Mouse (Mus musculus) intestine, embryonic 16.5 days (tissue): Measurements from ENCODE around the gene Cish. TPM values are rescaled to one million over a fixed set of nuclear protein-coding genes. Genes with fewer than 3 reads are reported as not detected.

Experiments
- ATAC-seq: fragments of 200-750 bp; cut with Nextera tagmentation; 2 replicates; pipeline ENCODE4 v1.8.0; 2017; ENCODE audit warnings: moderate TSS enrichment, moderate library complexity
- H3K27ac ChIP-seq: fragments of 300-500 bp; sonication (generic); 2 replicates; pipeline ENCODE4 v1.5.1; 2014; ENCODE audit warnings: mild to moderate bottlenecking, low read length
- H3K27me3 ChIP-seq: fragments of 300-500 bp; sonication (generic); replicated peaks from 2 replicates; pipeline ENCODE4 v1.6.1; 2014; ENCODE audit warnings: low read length, control low read depth, mixed read lengths; ENCODE audit not compliant: control insufficient read depth, insufficient read depth
- H3K36me3 ChIP-seq: fragments of 300-500 bp; sonication (generic); 2 replicates; pipeline ENCODE4 v1.6.1; 2014; ENCODE audit warnings: low read length, control low read depth; ENCODE audit not compliant: control insufficient read depth, insufficient read depth
- H3K4me1 ChIP-seq: fragments of 300-500 bp; sonication (generic); 2 replicates; pipeline ENCODE4 v1.6.1; 2014; ENCODE audit warnings: low read length, control low read depth, mixed read lengths; ENCODE audit not compliant: control insufficient read depth, insufficient read depth
- H3K4me2 ChIP-seq: fragments of 300-500 bp; sonication (generic); 2 replicates; pipeline ENCODE4 v1.6.1; 2014; ENCODE audit warnings: low read depth, low read length, control low read depth
- H3K4me3 ChIP-seq: fragments of 300-500 bp; sonication (generic); 2 replicates; pipeline ENCODE4 v1.5.1; 2014; ENCODE audit warnings: mild to moderate bottlenecking, low read length
- H3K9ac ChIP-seq: fragments of 300-500 bp; sonication (generic); 2 replicates; pipeline ENCODE4 v1.6.1; 2014; ENCODE audit warnings: low read depth, low read length
- H3K9me3 ChIP-seq: fragments of 300-500 bp; sonication (generic); 2 replicates; pipeline ENCODE4 v1.6.1; 2016; ENCODE audit warnings: low read length, control low read depth; ENCODE audit not compliant: control insufficient read depth
- WGBS: fragments of 180-500 bp; shearing (Covaris S2); extraction: QIAGEN DNeasy Blood & Tissue Kit; methylation state at CpG from one replicate; pipeline ENCODE4 v1.1.7; 2014; 5-methylcytosine and 5-hydroxymethylcytosine counted together
- polyA plus RNA-seq: library from polyadenylated mRNA; unstranded; fragments of >200 nt; fragmentation: Nextera tagmentation; extraction: Ambion mirVana; gene quantifications from 2 replicates; pipeline ENCODE4 v1.2.1, GENCODE M21; 2015

Cish gene
- polyA plus RNA-seq, 1 experiment from 2014 or later = 19.9 TPM

DNA sequence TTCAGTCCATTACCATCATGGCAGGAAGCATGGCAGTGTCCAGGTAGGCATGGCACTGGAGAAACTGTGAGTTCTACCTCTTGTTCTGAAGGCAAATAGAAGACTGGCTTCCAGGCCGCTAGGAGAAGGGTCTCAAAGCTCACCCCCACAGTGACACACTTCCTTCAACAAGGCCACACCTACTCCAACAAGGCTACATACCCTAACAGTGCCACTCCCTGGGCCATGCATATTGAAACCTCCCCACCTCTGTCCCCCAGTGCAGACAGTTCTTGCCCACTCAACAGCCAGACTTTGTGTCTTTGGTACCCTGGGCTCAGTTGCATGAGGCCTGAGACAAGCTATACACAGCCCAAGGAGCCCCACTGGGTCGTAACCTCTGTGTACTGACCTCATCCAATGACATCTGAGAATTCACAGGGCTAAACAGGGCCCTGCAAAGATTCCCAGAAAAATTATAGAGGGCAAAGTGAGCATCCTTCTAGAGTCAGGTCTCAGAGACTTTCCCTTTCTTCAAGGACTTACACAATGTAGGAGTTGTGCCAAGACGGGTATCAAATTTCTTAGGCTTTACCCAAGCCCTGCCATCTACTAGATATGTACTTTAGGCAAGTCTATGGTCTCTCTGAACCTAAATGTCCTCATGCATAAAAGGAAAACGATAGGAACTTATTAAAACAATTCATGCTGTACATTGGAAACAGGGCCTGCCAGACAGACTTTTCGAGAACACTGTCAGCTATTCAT is 14.4 kb upstream of the Cish start:
- WGBS = 89% methylated on average over 5 of the region's 5 CpGs

DNA sequence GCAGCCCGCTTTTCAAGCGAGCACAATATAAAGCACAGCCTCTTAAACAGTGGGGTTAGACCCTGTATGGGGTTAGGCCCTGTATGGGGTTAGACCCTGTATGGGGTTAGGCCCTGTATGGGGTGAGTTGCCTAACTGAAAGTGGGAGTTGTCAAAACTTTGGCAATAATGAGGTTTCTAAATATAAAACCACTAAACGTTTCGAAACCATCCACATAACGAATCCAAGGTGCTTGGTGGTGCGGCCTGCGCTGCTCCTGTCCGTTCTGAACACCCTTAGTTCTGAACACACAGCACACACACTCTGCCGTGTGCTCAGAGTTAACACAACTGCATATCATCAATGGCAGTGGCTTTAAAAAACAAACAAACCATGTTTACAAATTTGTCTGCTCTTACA is 12.9 kb upstream of the Cish start:
- no peaks in the 10 kb centered on the region for H3K36me3 ChIP-seq
- peaks cover 25% of the 10 kb centered on the region for H3K4me1 ChIP-seq
- ATAC-seq = no peak
- no peak overlapping the region for H3K9ac ChIP-seq
- H3K9me3 ChIP-seq = no peaks in the 10 kb centered on the region
- no peak overlapping the region for H3K27ac ChIP-seq
- H3K4me3 ChIP-seq = no peak overlapping the region
- H3K27me3 ChIP-seq = no peaks in the 10 kb centered on the region
- WGBS = 86% methylated on average over 9 of the region's 9 CpGs
- no peak overlapping the region for H3K4me2 ChIP-seq

More for the DNA sequence above, 14.4 kb upstream of the Cish start:
- no peak overlapping the region for H3K4me3 ChIP-seq
- H3K4me2 ChIP-seq = no peak overlapping the region
- no peak overlapping the region for H3K9ac ChIP-seq
- no peak for ATAC-seq
- no peaks in the 10 kb centered on the region for H3K27me3 ChIP-seq
- no peaks in the 10 kb centered on the region for H3K9me3 ChIP-seq
- H3K36me3 ChIP-seq = no peaks in the 10 kb centered on the region
- H3K4me1 ChIP-seq = peaks cover 25% of the 10 kb centered on the region
- no peak overlapping the region for H3K27ac ChIP-seq

DNA sequence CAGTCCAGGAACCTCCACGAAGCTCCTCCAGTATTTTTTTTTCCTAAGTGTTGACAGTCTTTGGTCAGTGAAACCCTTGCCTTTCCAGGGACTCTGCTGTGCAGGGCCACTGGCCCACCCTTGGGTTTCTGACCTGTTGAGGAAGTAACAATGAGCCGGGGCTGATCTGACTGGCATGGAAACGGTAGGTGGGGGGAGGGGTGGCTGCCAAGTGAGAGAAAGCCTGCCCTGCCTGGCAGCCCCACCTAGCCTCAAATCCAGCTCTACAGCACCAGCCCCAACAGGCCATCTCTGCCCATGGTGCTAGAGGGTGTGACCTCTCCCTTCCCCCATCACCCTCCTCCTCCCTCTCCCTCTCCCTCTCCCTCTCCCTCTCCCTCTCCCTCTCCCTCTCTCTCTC is 10.8 kb upstream of the Cish start:
- no peak overlapping the region for H3K4me3 ChIP-seq
- no peak overlapping the region for H3K27ac ChIP-seq
- H3K4me1 ChIP-seq = peaks cover 8% of the 10 kb centered on the region
- no peak overlapping the region for H3K9ac ChIP-seq
- no peak overlapping the region for H3K4me2 ChIP-seq
- H3K36me3 ChIP-seq = no peaks in the 10 kb centered on the region
- 17% methylated on average over 3 of the region's 3 CpGs for WGBS
- no peak for ATAC-seq
- no peaks in the 10 kb centered on the region for H3K9me3 ChIP-seq
- no peaks in the 10 kb centered on the region for H3K27me3 ChIP-seq

DNA sequence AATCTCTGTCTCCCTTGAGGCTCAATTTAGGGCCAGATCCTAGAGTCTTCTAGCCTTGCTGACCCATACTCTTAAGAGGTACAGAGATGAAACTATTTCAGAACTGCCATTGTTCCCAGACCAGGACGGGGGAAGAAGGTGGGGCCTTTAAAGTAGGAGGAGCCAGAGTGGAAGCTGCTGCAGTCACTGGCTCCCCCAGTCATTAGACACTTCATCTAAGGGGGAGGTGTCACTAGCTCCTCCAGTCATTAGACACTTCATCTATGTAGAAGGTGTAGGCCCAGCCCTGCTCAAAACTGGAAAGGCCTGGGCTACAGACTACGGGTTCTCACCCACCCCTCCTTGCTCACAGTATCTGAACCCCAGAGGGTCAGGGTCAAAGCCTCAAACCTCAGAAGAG is 8.5 kb upstream of the Cish start:
- no peak overlapping the region for H3K9ac ChIP-seq
- no peak overlapping the region for H3K27ac ChIP-seq
- peaks cover 2% of the 10 kb centered on the region; the same call in 1 of the 2 replicates for H3K4me1 ChIP-seq
- no peaks in the 10 kb centered on the region for H3K36me3 ChIP-seq
- no peak for ATAC-seq
- H3K27me3 ChIP-seq = no peaks in the 10 kb centered on the region
- no peak overlapping the region for H3K4me2 ChIP-seq
- H3K9me3 ChIP-seq = no peaks in the 10 kb centered on the region
- WGBS = 65% methylated on average over 2 of the region's 2 CpGs
- H3K4me3 ChIP-seq = no peak overlapping the region

DNA sequence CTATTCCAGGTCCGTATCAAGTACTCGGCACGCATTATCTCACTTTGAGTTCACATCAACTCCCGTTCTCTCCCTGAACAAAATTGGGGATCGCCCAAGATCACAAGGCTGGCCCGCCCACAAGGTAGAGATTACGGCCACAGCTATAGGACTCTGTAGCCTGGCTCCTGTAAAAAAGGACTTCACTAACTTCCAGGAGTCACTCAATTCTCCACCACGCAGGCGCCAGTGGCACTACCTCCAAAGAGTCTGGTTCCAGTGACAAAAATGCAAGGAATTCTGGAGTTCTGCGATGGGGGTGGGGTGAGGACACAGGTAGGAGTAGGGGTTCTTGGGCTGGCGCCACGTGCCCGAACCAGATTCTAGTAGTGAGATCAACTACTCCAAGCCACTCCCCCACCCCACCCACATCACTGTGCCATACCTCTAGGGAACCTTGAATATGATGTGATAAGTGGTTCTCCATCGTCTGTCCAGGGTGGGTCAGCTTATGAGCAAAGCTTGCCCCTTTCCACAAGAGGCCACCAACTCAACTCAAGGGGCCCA is 7.6 kb upstream of the Cish start:
- Histone ChIP-seq H3K4me2 (peak overlapping the region; percentile 64), H3K4me1 (peaks cover 2% of the 10 kb centered on the region; the same call in 1 of the 2 replicates), H3K9me3 (no peaks in the 10 kb centered on the region), H3K27ac (no peak overlapping the region), H3K4me3 (peak overlapping the region; percentile 66), H3K9ac (0 out of 2 replicates have a peak overlapping the region, but pooled peaks have one; percentile 82), H3K27me3 (peaks cover 4% of the 10 kb centered on the region; the same call in 1 of the 2 replicates), H3K36me3 (no peaks in the 10 kb centered on the region)
- WGBS = 85% methylated on average over 14 of the region's 14 CpGs
- 0 out of 2 replicates have a peak, but pooled peaks have one; percentile 2 for ATAC-seq

DNA sequence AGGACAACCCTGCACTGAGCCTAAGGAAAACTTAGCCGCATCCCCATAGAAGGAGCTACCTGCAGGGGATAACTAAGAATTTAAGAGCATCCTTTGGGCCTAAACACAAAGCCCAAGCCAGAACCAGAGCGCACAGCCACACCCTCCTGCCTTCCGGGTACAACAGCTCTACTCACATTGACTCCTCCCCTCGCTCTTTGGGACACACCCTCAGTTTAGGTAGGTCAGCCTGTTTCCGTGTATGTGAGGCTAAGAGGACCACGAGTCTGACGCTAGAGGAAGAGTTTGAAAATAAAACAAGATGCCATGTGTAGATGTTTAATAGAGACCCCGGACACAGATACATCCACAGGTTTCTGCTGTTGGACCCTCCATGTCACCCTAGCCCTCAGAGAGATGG is 7.1 kb upstream of the Cish start:
- WGBS = 21% methylated on average over 8 of the region's 8 CpGs
- H3K36me3 ChIP-seq = no peaks in the 10 kb centered on the region
- H3K9ac ChIP-seq = peak overlapping the region; percentile 82
- H3K27me3 ChIP-seq = peaks cover 4% of the 10 kb centered on the region; the same call in 1 of the 2 replicates
- peak overlapping the region; percentile 66 for H3K4me3 ChIP-seq
- H3K27ac ChIP-seq = peak overlapping the region; percentile 83
- H3K4me2 ChIP-seq = peak overlapping the region; percentile 64
- H3K9me3 ChIP-seq = no peaks in the 10 kb centered on the region
- peaks cover 2% of the 10 kb centered on the region; the same call in 1 of the 2 replicates for H3K4me1 ChIP-seq
- peak; percentile 74 for ATAC-seq

DNA sequence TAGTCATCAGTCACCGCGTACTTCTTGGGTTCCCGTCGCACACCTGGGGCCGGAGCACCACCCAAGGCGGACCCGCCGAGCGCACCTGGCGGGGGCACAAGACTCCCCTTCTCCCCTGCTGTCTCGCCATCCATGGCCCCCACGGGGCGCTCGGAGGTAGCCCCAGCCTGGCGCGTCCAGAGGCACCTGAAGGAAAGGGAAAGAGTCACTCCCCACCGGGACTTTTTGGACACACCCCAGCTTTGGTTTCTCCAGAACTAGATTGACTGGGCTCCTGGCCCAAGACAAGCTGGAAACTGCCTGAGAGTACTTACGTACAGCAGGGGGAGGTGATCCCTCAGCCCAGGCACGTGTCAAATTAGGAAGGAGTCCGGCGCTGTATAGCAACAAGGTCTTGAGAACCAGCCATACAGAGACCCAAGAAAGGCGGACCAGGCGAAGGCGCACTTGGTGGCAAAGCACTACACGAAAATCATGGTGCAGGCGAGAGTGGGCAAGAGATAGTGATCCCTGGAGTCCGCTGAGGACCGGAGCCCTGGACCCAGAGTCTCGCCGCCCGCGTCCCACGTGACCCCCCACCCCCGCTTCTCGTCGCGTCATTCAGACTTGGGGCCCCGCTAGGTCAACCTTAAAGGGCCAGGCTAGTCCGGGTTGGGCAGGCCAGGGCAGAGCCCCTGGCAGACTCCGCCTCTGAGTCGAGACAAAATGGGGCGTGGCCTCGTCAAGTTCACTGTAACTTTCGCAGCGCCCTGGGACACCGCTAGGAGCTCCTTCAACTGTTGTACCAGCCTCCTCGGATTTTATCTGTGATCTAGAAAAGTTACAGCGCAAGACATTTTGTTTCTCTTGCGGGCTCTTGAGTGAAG is 6.4 kb upstream of the Cish start, which contains the start of gene Mapkapk3:
Gene Mapkapk3 (minus strand): TSS at position 667 of the 866 bp plus-strand sequence.
- H3K36me3 ChIP-seq = no peaks in the 10 kb centered on the region
- peaks cover 4% of the 10 kb centered on the region; the same call in 1 of the 2 replicates for H3K27me3 ChIP-seq
- no peaks in the 10 kb centered on the region for H3K9me3 ChIP-seq
- H3K27ac ChIP-seq = peak within 1 kb of the TSS; percentile 83
- H3K4me3 ChIP-seq = peak within 1 kb of the TSS; percentile 66
- peak within 1 kb of the TSS; percentile 64 for H3K4me2 ChIP-seq
- peak within 1 kb of the TSS; percentile 82 for H3K9ac ChIP-seq
- WGBS = 2% methylated on average over 49 of the region's 49 CpGs
- peaks cover 4% of the 10 kb centered on the region; the same call in 1 of the 2 replicates for H3K4me1 ChIP-seq
- peak; percentile 90 for ATAC-seq

DNA sequence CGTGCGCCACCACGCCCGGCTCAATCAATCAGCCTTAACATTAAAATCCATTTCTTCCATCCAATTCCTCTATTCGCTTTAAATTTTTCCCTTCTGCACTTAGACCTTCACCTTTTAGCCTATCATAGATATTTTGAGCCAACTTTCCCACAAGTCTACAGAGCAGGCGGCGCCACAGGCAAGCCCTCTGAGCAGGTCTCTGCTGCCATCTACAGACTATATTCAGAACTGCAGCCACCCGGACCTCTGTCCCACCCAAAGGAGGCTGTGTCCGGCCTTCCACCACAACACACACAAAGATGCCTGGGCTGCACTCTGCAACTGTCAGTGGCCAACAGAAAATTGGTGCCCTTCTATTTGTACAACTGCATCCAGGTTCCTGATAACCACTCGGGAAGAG is 4.9 kb upstream of the Cish start:
- H3K27me3 ChIP-seq = peaks cover 4% of the 10 kb centered on the region; the same call in 1 of the 2 replicates
- H3K9ac ChIP-seq = no peak overlapping the region
- H3K27ac ChIP-seq = no peak overlapping the region
- H3K4me3 ChIP-seq = no peak overlapping the region
- H3K36me3 ChIP-seq = no peaks in the 10 kb centered on the region
- peaks cover 11% of the 10 kb centered on the region for H3K4me1 ChIP-seq
- no peaks in the 10 kb centered on the region for H3K9me3 ChIP-seq
- 29% methylated on average over 10 of the region's 10 CpGs for WGBS
- no peak overlapping the region for H3K4me2 ChIP-seq
- ATAC-seq = no peak

DNA sequence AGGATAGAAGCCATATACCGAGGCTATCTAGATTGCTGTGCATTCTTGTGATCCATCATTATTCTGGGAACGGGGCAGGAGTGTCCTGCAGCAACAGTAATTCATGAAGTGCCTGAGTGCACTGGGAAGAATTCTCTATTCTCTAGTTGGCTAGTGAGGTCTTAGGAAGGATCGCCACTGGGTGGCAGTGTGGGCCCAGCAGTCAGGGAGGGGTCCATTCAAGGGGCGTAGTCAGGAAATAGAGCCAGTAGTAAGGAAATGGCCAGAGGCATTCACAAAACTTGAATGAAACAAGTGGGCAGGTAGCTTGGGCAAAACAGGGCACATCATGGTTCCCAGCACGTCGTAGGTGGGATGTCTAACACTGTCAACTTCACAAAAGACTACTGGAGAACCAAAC is 1.6 kb upstream of the Cish start:
- Histone ChIP-seq H3K9me3 (no peaks in the 10 kb centered on the region), H3K4me2 (no peak overlapping the region), H3K4me3 (no peak overlapping the region), H3K27ac (no peak overlapping the region), H3K27me3 (peaks cover 4% of the 10 kb centered on the region; the same call in 1 of the 2 replicates), H3K36me3 (no peaks in the 10 kb centered on the region), H3K4me1 (peaks cover 33% of the 10 kb centered on the region), H3K9ac (no peak overlapping the region)
- WGBS = 5% methylated on average over 6 of the region's 6 CpGs
- ATAC-seq = no peak
